Mouse (Mus musculus) testis, adult 2 months (tissue): ENCODE data around the gene Tanc1. TPM values are rescaled to one million over a fixed set of nuclear protein-coding genes. Genes with fewer than 3 reads are reported as not detected.

Experiments
- H3K27ac ChIP-seq: fragments of 200-500 bp; 2 replicates; pipeline ENCODE4 v1.5.1; 2012; ENCODE audit warnings: low read depth, low read length; ENCODE audit not compliant: control insufficient read depth, insufficient read depth
- H3K27me3 ChIP-seq: fragments of 200-500 bp; 2 replicates; pipeline ENCODE4 v1.6.1; 2012; ENCODE audit warnings: mild to moderate bottlenecking, low read length, moderate library complexity; ENCODE audit not compliant: control insufficient read depth, insufficient read depth
- H3K36me3 ChIP-seq: fragments of 200-500 bp; 2 replicates; pipeline ENCODE4 v1.6.1; 2012; ENCODE audit warnings: mild to moderate bottlenecking, low read length; ENCODE audit not compliant: control insufficient read depth, insufficient read depth
- H3K4me1 ChIP-seq: fragments of 200-500 bp; 2 replicates; pipeline ENCODE4 v1.6.1; 2012; ENCODE audit warnings: low read length; ENCODE audit not compliant: control insufficient read depth, insufficient read depth
- H3K4me3 ChIP-seq: fragments of 200-500 bp; 2 replicates; pipeline ENCODE4 v1.5.1; 2012; ENCODE audit warnings: low read depth, mild to moderate bottlenecking, low read length, moderate library complexity, mixed read lengths; ENCODE audit not compliant: control insufficient read depth
- CTCF ChIP-seq: fragments of 200-500 bp; IDR thresholded peaks from 2 replicates; pipeline ENCODE4 v1.5.1; 2012; ENCODE audit warnings: low read depth, mild to moderate bottlenecking, inconsistent platforms, low read length, moderate library complexity; ENCODE audit not compliant: control insufficient read depth, insufficient read depth, insufficient replicate concordance
- POLR2A ChIP-seq: fragments of 200-500 bp; IDR thresholded peaks from 2 replicates; pipeline ENCODE4 v1.6.1; 2012; ENCODE audit warnings: low read depth, mild to moderate bottlenecking, inconsistent platforms, low read length, moderate library complexity; ENCODE audit not compliant: control insufficient read depth
- polyA plus RNA-seq: library from polyadenylated mRNA; depleted of rRNA; stranded (reverse); fragments of >200 nt; gene quantifications from 2 replicates; pipeline ENCODE4 v1.2.3, GENCODE M21; 2012

Tanc1 gene
- polyA plus RNA-seq, 1 experiment, result 7.0 TPM

- Histone ChIP-seq H3K4me1 (no peaks in the 10 kb centered on the region), H3K27ac (no peak overlapping the region), H3K36me3 (no peaks in the 10 kb centered on the region), H3K27me3 (no peaks in the 10 kb centered on the region), H3K4me3 (no peak overlapping the region)
- no peak for TF ChIP-seq POLR2A
- no peak for TF ChIP-seq CTCF
These were observed 198.2 kb downstream of the Tanc1 start for GRCm38 (mm10) chr2:59810039-59810438.

GRCm38 (mm10) chr2:59811247-59811646 lies 199.4 kb downstream of the Tanc1 start:
- Histone ChIP-seq H3K4me3 (no peak overlapping the region), H3K36me3 (no peaks in the 10 kb centered on the region), H3K27ac (no peak overlapping the region), H3K27me3 (no peaks in the 10 kb centered on the region), H3K4me1 (no peaks in the 10 kb centered on the region)
- TF ChIP-seq POLR2A, result no peak

DNA sequence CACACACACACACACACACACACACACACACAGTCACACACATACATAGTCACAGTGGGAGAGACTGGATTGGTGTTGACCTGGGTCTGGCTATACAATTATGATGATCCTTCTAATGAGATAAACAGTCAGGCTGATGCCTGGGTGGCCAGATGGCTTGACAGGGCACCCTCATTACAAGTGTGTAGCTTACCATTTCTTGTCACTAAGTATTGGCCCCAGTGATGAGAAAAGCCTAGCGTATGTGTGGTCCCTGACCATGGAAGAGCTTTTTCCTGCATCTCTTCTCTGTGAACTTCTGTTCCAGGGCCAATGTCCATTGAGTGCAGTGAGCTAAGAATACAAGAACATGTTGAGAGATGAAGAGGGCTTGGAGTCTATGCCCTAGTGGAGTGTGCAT lies 200.8 kb downstream of the Tanc1 start:
- no peak for TF ChIP-seq CTCF
- TF ChIP-seq POLR2A, result no peak
- Histone ChIP-seq H3K4me1 (no peaks in the 10 kb centered on the region), H3K4me3 (no peak overlapping the region), H3K27me3 (no peaks in the 10 kb centered on the region), H3K27ac (no peak overlapping the region), H3K36me3 (no peaks in the 10 kb centered on the region)

DNA sequence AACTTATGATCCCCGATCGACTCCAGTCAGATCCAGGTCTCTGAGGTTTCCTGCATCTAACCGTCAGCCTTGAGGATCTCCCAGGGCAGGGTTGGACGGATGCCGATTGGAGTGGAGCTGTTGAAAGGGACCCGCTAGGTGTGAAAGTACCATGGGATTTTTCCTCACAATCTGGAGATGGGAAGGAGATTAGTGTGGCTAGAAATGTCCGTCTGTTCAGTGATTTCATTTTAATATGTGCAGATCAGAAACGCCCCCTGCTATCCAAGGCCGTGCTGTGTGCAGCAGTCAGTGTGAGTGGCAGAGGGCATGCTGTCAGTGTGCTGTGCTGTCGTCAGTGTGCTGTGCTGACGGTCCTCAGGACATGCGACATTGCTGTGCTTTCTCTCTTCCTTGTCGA lies 201.6 kb downstream of the Tanc1 start:
- Histone ChIP-seq H3K36me3 (no peaks in the 10 kb centered on the region), H3K27ac (no peak overlapping the region), H3K4me3 (no peak overlapping the region), H3K4me1 (no peaks in the 10 kb centered on the region), H3K27me3 (no peaks in the 10 kb centered on the region)
- TF ChIP-seq CTCF (no peak), POLR2A (no peak)

DNA sequence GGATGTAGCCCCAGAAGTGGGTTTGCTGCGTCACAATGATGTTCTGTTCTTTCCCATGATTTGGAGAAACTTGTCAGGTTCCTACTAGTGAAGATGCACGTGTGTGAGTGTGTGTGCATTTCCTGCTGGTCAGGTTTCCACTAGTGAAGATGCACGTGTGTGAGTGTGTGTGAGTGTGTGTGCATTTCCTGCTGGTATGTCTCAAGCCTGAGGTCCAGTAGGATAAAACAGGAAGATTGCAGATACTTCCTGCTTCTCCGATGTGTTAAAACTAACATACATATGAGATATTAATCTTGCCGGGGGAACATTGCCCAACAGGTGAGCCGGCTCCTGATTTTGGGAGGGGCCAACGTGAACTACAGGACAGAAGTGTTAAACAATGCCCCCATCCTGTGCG lies 203.2 kb downstream of the Tanc1 start:
- TF ChIP-seq CTCF (no peak), POLR2A (no peak)
- no peaks in the 10 kb centered on the region for H3K4me1 ChIP-seq
- H3K36me3 ChIP-seq, result no peaks in the 10 kb centered on the region
- no peak overlapping the region for H3K27ac ChIP-seq
- no peak overlapping the region for H3K4me3 ChIP-seq
- H3K27me3 ChIP-seq, result no peaks in the 10 kb centered on the region

GRCm38 (mm10) chr2:59818663-59819062 lies 206.8 kb downstream of the Tanc1 start:
- Histone ChIP-seq H3K36me3 (no peaks in the 10 kb centered on the region), H3K27ac (no peak overlapping the region), H3K4me1 (no peaks in the 10 kb centered on the region), H3K27me3 (no peaks in the 10 kb centered on the region), H3K4me3 (no peak overlapping the region)
- TF ChIP-seq CTCF (peak; percentile 9; the same call in 1 of the 2 replicates), POLR2A (no peak; the same call in 1 of the 2 replicates)

DNA sequence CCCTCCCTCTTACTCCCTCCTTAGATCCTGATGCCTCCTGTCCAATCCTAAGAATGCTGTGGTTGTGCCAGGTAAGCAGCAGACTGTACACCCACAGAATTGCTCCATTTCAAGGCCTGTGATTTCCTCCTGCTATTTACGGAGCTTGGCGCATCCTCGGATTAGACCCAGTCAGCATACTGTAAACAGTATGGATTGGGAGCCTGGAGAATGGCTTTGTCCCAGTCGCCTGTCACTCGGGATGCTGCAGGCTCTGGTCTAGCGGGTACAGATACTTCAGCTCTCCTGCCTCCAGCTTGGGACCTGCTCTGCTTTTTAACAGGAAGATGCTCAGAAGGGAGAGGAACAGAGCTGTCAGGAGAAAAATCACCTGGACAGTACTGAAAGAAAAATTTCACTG lies 207.6 kb downstream of the Tanc1 start:
- H3K4me3 ChIP-seq, result no peak overlapping the region
- no peaks in the 10 kb centered on the region for H3K4me1 ChIP-seq
- no peak overlapping the region for H3K27ac ChIP-seq
- no peaks in the 10 kb centered on the region for H3K27me3 ChIP-seq
- TF ChIP-seq CTCF (no peak), POLR2A (no peak)
- H3K36me3 ChIP-seq, result no peaks in the 10 kb centered on the region

- H3K27me3 ChIP-seq, result no peaks in the 10 kb centered on the region
- no peaks in the 10 kb centered on the region for H3K4me1 ChIP-seq
- TF ChIP-seq POLR2A, result no peak
- TF ChIP-seq CTCF, result no peak
- H3K27ac ChIP-seq, result no peak overlapping the region
- no peaks in the 10 kb centered on the region for H3K36me3 ChIP-seq
- no peak overlapping the region for H3K4me3 ChIP-seq
These were observed 208.2 kb downstream of the Tanc1 start for GRCm38 (mm10) chr2:59820088-59820487.
